Mouse (Mus musculus) liver, embryonic 13.5 days (tissue): ENCODE measurements around the gene Got1. TPM values are rescaled to one million over a fixed set of nuclear protein-coding genes. Genes with fewer than 3 reads are reported as not detected.

Experiments
- ATAC-seq: fragments of 200-750 bp; cut with Nextera tagmentation; 2 replicates; pipeline ENCODE4 v1.8.0; 2017; ENCODE audit warnings: low read depth, mild to moderate bottlenecking, moderate number of reproducible peaks, moderate library complexity
- DNase-seq: peaks from one replicate; pipeline ENCODE4 v3.0.0; 2022
- H3K27ac ChIP-seq: fragments of 300-500 bp; sonication (generic); 2 replicates; pipeline ENCODE4 v1.5.1; 2015; ENCODE audit warnings: moderate library complexity, mild to moderate bottlenecking, inconsistent platforms
- H3K27me3 ChIP-seq: fragments of 300-500 bp; sonication (generic); 2 replicates; pipeline ENCODE4 v1.6.1; 2015; ENCODE audit warnings: mild to moderate bottlenecking, inconsistent platforms
- H3K36me3 ChIP-seq: fragments of 300-500 bp; sonication (generic); 2 replicates; pipeline ENCODE4 v1.6.1; 2015; ENCODE audit warnings: mild to moderate bottlenecking, inconsistent platforms
- H3K4me1 ChIP-seq: fragments of 300-500 bp; sonication (generic); replicated peaks from 2 replicates; pipeline ENCODE4 v1.6.1; 2015; ENCODE audit warnings: inconsistent platforms
- H3K4me2 ChIP-seq: fragments of 300-500 bp; sonication (generic); 2 replicates; pipeline ENCODE4 v1.6.1; 2015; ENCODE audit warnings: inconsistent platforms, mild to moderate bottlenecking, moderate library complexity
- H3K4me3 ChIP-seq: fragments of 300-500 bp; sonication (generic); replicated peaks from 2 replicates; pipeline ENCODE4 v1.5.1; 2015; ENCODE audit warnings: mild to moderate bottlenecking, inconsistent platforms
- H3K9ac ChIP-seq: fragments of 300-500 bp; sonication (generic); 2 replicates; pipeline ENCODE4 v1.6.1; 2015; ENCODE audit warnings: mild to moderate bottlenecking, inconsistent platforms
- H3K9me3 ChIP-seq: fragments of 300-500 bp; sonication (generic); replicated peaks from 2 replicates; pipeline ENCODE4 v1.6.1; 2016; ENCODE audit warnings: inconsistent platforms
- WGBS: fragments of 180-500 bp; shearing (Covaris S2); methylation state at CpG from one replicate; pipeline ENCODE4 v1.1.7; 2015; ENCODE audit not compliant: insufficient replicate concordance; 5-methylcytosine and 5-hydroxymethylcytosine counted together
- polyA plus RNA-seq: library from polyadenylated mRNA; unstranded; fragments of >200 nt; fragmentation: Nextera tagmentation; extraction: Ambion mirVana; gene quantifications from 2 replicates; pipeline ENCODE4 v1.2.1, GENCODE M21; 2015

Gene Got1
- polyA plus RNA-seq, 1 experiment from 2014 or later: 22.0 TPM

GRCm38 (mm10) chr19:43521362-43521761 is 3.0 kb downstream of the Got1 start:
- no peak overlapping the region for H3K27ac ChIP-seq
- H3K9ac ChIP-seq: no peak overlapping the region
- H3K4me3 ChIP-seq: no peak overlapping the region
- 73% methylated on average over 8 of the region's 8 CpGs for WGBS
- H3K36me3 ChIP-seq: no peaks in the 10 kb centered on the region
- DNase-seq (no peak), ATAC-seq (no peak)
- no peaks in the 10 kb centered on the region; the same call in 1 of the 2 replicates for H3K27me3 ChIP-seq
- H3K9me3 ChIP-seq: no peaks in the 10 kb centered on the region
- peaks cover 64% of the 10 kb centered on the region for H3K4me1 ChIP-seq
- H3K4me2 ChIP-seq: peak overlapping the region; percentile 42; the same call in 1 of the 2 replicates

DNA sequence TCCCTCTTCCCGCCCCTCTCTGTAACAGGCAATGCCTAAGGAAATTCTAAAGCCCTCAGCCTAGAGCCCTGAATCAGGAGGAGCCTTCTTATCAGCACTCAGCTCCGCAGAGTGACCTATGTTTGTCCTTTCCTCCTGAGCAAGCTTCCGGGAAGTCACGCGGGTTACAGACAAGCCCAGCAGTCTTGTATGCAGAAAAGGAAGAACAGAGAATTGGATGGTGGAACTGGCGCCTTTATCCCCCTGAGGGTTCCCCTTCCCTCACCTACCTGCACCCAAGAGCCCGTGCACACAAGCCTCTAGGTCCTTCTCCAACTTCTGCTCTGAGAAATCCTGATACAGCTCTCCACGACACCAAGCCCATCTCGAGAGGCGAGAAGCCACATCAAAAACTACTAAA is 4.0 kb downstream of the Got1 start:
- Histone ChIP-seq H3K4me1 (peaks cover 69% of the 10 kb centered on the region), H3K27ac (peak overlapping the region; percentile 23; the same call in 1 of the 2 replicates), H3K4me2 (peak overlapping the region; percentile 42), H3K27me3 (no peaks in the 10 kb centered on the region), H3K36me3 (peaks cover 6% of the 10 kb centered on the region), H3K9ac (peak overlapping the region; percentile 50; the same call in 1 of the 2 replicates), H3K4me3 (peak overlapping the region; percentile 16; the same call in 1 of the 2 replicates), H3K9me3 (no peaks in the 10 kb centered on the region)
- no peak for DNase-seq
- 16% methylated on average over 9 of the region's 10 CpGs for WGBS
- no peak for ATAC-seq

- H3K9ac ChIP-seq: no peak overlapping the region
- H3K27me3 ChIP-seq: no peaks in the 10 kb centered on the region
- ATAC-seq (no peak), DNase-seq (no peak)
- H3K36me3 ChIP-seq: peaks cover 17% of the 10 kb centered on the region
- H3K9me3 ChIP-seq: no peaks in the 10 kb centered on the region
- H3K4me1 ChIP-seq: peaks cover 66% of the 10 kb centered on the region
- H3K4me3 ChIP-seq: no peak overlapping the region
- no peak overlapping the region for H3K4me2 ChIP-seq
- 82% methylated on average over 10 of the region's 10 CpGs for WGBS
- H3K27ac ChIP-seq: no peak overlapping the region
Observed at GRCm38 (mm10) chr19:43519226-43519625, 5.2 kb downstream of the Got1 start.

GRCm38 (mm10) chr19:43518261-43518660 is 6.1 kb downstream of the Got1 start:
- Histone ChIP-seq H3K36me3 (peaks cover 22% of the 10 kb centered on the region), H3K27ac (no peak overlapping the region), H3K9me3 (no peaks in the 10 kb centered on the region), H3K4me2 (no peak overlapping the region), H3K27me3 (no peaks in the 10 kb centered on the region), H3K9ac (no peak overlapping the region), H3K4me1 (peaks cover 59% of the 10 kb centered on the region), H3K4me3 (no peak overlapping the region)
- DNase-seq: no peak
- no peak for ATAC-seq
- 79% methylated on average over 7 of the region's 7 CpGs for WGBS

- DNase-seq (no peak), ATAC-seq (no peak)
- no peak overlapping the region for H3K9ac ChIP-seq
- H3K36me3 ChIP-seq: peaks cover 22% of the 10 kb centered on the region
- H3K27ac ChIP-seq: no peak overlapping the region
- H3K4me2 ChIP-seq: no peak overlapping the region
- H3K4me3 ChIP-seq: no peak overlapping the region
- H3K9me3 ChIP-seq: no peaks in the 10 kb centered on the region
- 78% methylated on average over 7 of the region's 7 CpGs for WGBS
- peaks cover 54% of the 10 kb centered on the region for H3K4me1 ChIP-seq
- no peaks in the 10 kb centered on the region for H3K27me3 ChIP-seq
Observed at GRCm38 (mm10) chr19:43517808-43518207, 6.6 kb downstream of the Got1 start.

GRCm38 (mm10) chr19:43517320-43517719 is 7.1 kb downstream of the Got1 start:
- Histone ChIP-seq H3K9ac (no peak overlapping the region), H3K4me1 (peaks cover 49% of the 10 kb centered on the region), H3K27me3 (no peaks in the 10 kb centered on the region), H3K27ac (no peak overlapping the region), H3K4me3 (no peak overlapping the region), H3K9me3 (no peaks in the 10 kb centered on the region), H3K36me3 (peaks cover 24% of the 10 kb centered on the region), H3K4me2 (no peak overlapping the region)
- no peak for ATAC-seq
- DNase-seq: no peak
- 83% methylated on average over 6 of the region's 6 CpGs for WGBS

DNA sequence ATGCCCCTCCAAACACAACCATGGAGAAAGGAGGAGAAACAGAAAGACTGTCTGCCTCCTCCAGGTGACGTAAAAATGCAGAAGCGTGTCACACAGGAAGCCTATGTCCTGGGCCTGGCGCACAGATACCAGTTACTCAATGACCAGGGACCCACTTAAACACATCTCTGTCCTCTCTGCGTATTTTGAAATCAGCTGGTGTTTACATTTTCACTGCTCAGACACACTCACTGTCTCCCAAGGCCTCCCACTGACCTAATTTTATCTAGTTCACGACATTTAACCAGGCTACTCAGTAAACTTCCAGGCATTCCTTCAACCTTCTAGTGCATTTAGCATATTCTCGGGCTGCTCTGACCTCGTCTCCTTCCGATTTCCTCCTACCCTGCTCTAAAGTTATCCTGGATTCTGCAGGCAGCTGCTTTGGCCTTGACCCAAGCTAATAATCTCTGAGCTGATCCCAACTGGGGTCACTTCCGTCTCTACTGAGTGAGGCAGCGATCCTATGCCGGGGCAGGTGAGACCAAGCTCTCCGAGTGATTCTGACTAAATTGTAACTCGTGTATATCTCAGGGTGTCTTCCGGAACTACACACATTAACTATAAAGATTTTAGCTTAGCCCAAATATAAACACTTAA is 7.9 kb downstream of the Got1 start:
- no peak overlapping the region for H3K4me2 ChIP-seq
- H3K4me3 ChIP-seq: no peak overlapping the region
- peak overlapping the region; percentile 43; the same call in 1 of the 2 replicates for H3K27ac ChIP-seq
- no peaks in the 10 kb centered on the region for H3K9me3 ChIP-seq
- peaks cover 30% of the 10 kb centered on the region for H3K36me3 ChIP-seq
- DNase-seq (no peak), ATAC-seq (no peak)
- peaks cover 41% of the 10 kb centered on the region for H3K4me1 ChIP-seq
- no peak overlapping the region for H3K9ac ChIP-seq
- no peaks in the 10 kb centered on the region for H3K27me3 ChIP-seq
- WGBS: 73% methylated on average over 14 of the region's 14 CpGs

DNA sequence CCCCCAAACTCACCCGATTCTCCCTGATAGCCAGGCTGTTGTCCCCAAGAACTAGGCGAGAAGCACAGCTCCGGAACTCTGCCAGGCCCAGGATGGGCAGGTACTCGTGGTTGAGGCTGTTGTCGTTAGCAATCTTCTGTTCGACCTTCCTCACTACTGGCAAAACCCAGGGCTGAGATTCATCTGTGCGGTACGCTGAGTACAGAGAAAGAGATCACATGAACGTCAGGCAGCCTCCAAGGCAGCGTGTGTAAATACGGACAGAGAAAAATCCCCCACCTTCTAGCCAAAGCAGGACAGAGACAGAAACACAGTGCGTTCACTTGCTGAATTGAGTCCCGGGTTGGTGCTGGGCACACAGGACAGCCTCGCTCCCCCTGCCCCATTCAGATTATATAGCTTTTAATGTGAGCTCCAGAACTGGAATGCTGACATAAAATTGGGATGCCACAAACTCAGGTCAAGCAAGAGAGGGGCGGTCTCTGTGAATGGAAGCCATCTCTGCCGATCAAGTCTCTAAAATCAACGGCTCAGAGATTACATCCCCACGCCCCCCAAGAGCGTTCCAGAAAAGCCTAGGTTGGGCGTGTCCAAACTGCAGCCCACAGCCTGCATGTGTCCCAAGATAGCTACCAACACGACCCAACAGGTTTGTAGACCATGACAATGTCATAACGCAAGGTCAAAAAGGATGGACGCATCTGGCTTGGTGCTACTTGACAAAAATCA is 8.6 kb downstream of the Got1 start:
- no peak overlapping the region for H3K4me2 ChIP-seq
- WGBS: 77% methylated on average over 23 of the region's 23 CpGs
- no peaks in the 10 kb centered on the region for H3K27me3 ChIP-seq
- H3K4me3 ChIP-seq: no peak overlapping the region
- no peak for ATAC-seq
- H3K4me1 ChIP-seq: peaks cover 34% of the 10 kb centered on the region
- DNase-seq: no peak
- H3K9me3 ChIP-seq: no peaks in the 10 kb centered on the region
- H3K27ac ChIP-seq: peak overlapping the region; percentile 43; the same call in 1 of the 2 replicates
- no peak overlapping the region for H3K9ac ChIP-seq
- H3K36me3 ChIP-seq: peaks cover 37% of the 10 kb centered on the region

- peaks cover 50% of the 10 kb centered on the region for H3K36me3 ChIP-seq
- 0 out of 2 replicates have a peak overlapping the region, but pooled peaks have one; percentile 47 for H3K27ac ChIP-seq
- peak; percentile 66 for ATAC-seq
- H3K4me2 ChIP-seq: no peak overlapping the region
- no peak overlapping the region for H3K4me3 ChIP-seq
- no peaks in the 10 kb centered on the region for H3K9me3 ChIP-seq
- H3K4me1 ChIP-seq: peaks cover 23% of the 10 kb centered on the region
- no peak for DNase-seq
- no peaks in the 10 kb centered on the region for H3K27me3 ChIP-seq
- no peak overlapping the region for H3K9ac ChIP-seq
- 80% methylated on average over 8 of the region's 8 CpGs for WGBS
Observed at GRCm38 (mm10) chr19:43513874-43514273, 10.5 kb downstream of the Got1 start.

DNA sequence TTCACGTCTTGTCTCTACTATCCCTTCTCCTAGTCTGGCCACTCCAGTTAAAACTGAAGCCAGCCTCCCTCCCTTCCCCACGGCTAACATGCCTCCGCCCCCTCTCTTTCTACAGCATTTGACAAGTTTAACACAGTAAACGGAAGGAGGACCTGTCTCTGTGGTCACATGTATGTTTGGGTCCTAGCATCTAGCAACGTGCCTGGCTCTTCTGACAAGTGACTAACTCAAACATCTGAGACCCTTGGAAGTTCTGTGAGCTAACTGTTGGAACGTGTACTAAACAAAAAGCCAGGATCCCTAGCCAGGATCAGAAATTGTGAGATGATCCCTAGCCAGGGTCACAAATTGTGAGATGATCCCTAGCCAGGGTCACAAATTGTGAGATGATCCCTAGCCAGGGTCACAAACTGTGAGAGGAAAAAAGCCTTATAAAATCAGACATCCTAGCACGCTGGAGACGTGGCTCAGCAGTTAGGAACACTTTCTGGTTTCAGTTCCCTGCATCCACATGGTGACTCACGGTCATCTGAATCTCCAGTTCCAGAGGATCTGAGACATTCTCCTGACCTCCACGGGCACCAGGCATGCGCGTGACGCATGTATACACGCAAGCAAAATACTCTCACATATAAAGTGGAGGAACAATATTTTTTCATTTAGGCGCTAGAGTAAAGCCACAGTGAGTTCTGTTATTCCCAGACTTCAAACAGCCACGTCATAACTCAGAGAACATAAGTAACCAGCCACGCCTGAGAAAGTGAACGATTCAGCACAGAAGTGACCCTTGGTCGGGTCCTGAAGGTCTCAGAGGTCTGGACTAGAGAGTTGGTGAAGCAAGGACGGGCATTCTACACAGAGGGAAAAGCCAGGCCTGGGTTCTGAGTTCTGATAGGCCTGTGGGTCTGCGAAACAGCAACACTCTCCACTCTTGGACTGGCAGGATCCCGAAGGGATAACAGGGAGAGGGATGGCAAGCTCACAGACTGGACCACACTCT is 12.5 kb downstream of the Got1 start:
- Histone ChIP-seq H3K9ac (no peak overlapping the region), H3K27me3 (no peaks in the 10 kb centered on the region), H3K4me3 (no peak overlapping the region), H3K4me1 (peaks cover 19% of the 10 kb centered on the region), H3K9me3 (no peaks in the 10 kb centered on the region), H3K4me2 (no peak overlapping the region), H3K27ac (no peak overlapping the region), H3K36me3 (peaks cover 62% of the 10 kb centered on the region)
- no peak for DNase-seq
- WGBS: 73% methylated on average over 22 of the region's 22 CpGs
- ATAC-seq: no peak
